Mouse (Mus musculus): ENCODE measurements around the gene Cracr2a.

Gene Cracr2a

GRCm38 (mm10) chr6:127693681-127694080 lies 132.5 kb downstream of the Cracr2a start:
- DNase-seq (ENCODE audit: low spot score), result no peak

- no peak for DNase-seq (ENCODE audit: low spot score)
Observed at GRCm38 (mm10) chr6:127701036-127701783, 140.1 kb downstream of the Cracr2a start.

GRCm38 (mm10) chr6:127708218-127708628 lies 147.1 kb downstream of the Cracr2a start:
- DNase-seq (ENCODE audit: low spot score), result no peak

- no peak for DNase-seq (ENCODE audit: low spot score)
Observed at GRCm38 (mm10) chr6:127714906-127715305, 153.8 kb downstream of the Cracr2a start.

- DNase-seq (ENCODE audit: low spot score), result no peak
Observed at GRCm38 (mm10) chr6:127715428-127715827, 154.3 kb downstream of the Cracr2a start.

- no peak for DNase-seq (ENCODE audit: low spot score)
Observed at GRCm38 (mm10) chr6:127717239-127718137, 156.3 kb downstream of the Cracr2a start.

GRCm38 (mm10) chr6:127719875-127720274 lies 158.7 kb downstream of the Cracr2a start:
- DNase-seq (ENCODE audit: low spot score), result no peak

- no peak for DNase-seq (ENCODE audit: low spot score)
Observed at GRCm38 (mm10) chr6:127723126-127723525, 162.0 kb downstream of the Cracr2a start.
